Mouse (Mus musculus): ENCODE results near the gene Tph1. TPM values are rescaled to one million over a fixed set of nuclear protein-coding genes. Genes with fewer than 3 reads are reported as not detected.

Gene Tph1
- total and polyA plus RNA-seq, 2 experiments: not detected

GRCm38 (mm10) chr7:46606391-46607030 is 65.8 kb downstream of the Tph1 start:
- no peak overlapping the region for H3K27ac ChIP-seq (replicated peaks; ENCODE audit: insufficient read depth, low read depth, low read length)
- TF ChIP-seq POLR2A (IDR thresholded peaks at IDR 0.05; ENCODE audit: extremely low read depth, insufficient read depth, low read length) (no peak), CTCF (IDR thresholded peaks at IDR 0.05; ENCODE audit: low read depth, low read length) (peak; percentile 97)
- no peaks in the 10 kb centered on the region for H3K79me2 ChIP-seq (ENCODE audit: control insufficient read depth, insufficient read depth, low read length)
- H3K4me3 ChIP-seq (ENCODE audit: insufficient read depth, low read depth, low read length): no peak overlapping the region
- no peak overlapping the region for H3K9ac ChIP-seq (ENCODE audit: low read depth, low read length)
- H3K4me1 ChIP-seq (ENCODE audit: control insufficient read depth, insufficient read depth, low read length): no peaks in the 10 kb centered on the region
- WGBS: 63% methylated on average over 7 of the region's 7 CpGs
- DNase-seq (ENCODE audit: extremely low read depth, low read depth, low spot score): peak; percentile 53
- no peaks in the 10 kb centered on the region for H3K36me3 ChIP-seq (ENCODE audit: control insufficient read depth, insufficient read depth, low read length)
- H3K27me3 ChIP-seq (ENCODE audit: control insufficient read depth, insufficient read depth, low read length): no peaks in the 10 kb centered on the region

- Histone ChIP-seq H3K9ac (ENCODE audit: low read depth, low read length) (no peak overlapping the region), H3K4me1 (ENCODE audit: control insufficient read depth, insufficient read depth, low read length) (no peaks in the 10 kb centered on the region), H3K27me3 (ENCODE audit: control insufficient read depth, insufficient read depth, low read length) (no peaks in the 10 kb centered on the region), H3K36me3 (ENCODE audit: control insufficient read depth, insufficient read depth, low read length) (no peaks in the 10 kb centered on the region), H3K4me3 (ENCODE audit: insufficient read depth, low read depth, low read length) (no peak overlapping the region), H3K79me2 (ENCODE audit: control insufficient read depth, insufficient read depth, low read length) (no peaks in the 10 kb centered on the region), H3K27ac (replicated peaks; ENCODE audit: insufficient read depth, low read depth, low read length) (no peak overlapping the region)
- no peak for DNase-seq (ENCODE audit: extremely low read depth, low read depth, low spot score)
- TF ChIP-seq CTCF (IDR thresholded peaks at IDR 0.05; ENCODE audit: low read depth, low read length): no peak
- WGBS: 85% methylated on average over 7 of the region's 7 CpGs
Observed at GRCm38 (mm10) chr7:46603051-46603450, 69.3 kb downstream of the Tph1 start.

DNA sequence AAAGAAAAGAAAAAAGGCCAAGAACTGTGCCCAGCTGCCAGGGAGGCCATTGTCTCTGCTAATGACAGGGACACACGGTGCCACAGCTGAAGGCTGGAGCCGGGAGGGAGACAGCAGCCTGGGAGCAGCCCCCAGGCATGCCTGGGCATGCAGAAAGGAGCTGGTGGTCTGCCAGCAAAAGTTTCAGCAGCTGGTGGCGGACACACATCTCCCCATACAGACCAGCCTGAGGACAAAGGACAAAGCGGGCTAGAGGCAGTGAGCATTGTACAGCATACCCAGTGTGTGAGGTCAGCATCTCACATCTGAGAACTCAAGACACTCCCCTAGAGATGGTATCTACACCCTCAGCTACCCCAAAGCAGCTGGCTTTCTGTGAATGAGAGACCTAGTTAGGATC is 70.3 kb downstream of the Tph1 start:
- no peak overlapping the region for H3K9ac ChIP-seq (ENCODE audit: low read depth, low read length)
- TF ChIP-seq POLR2A (IDR thresholded peaks at IDR 0.05; ENCODE audit: extremely low read depth, insufficient read depth, low read length) (no peak), CTCF (IDR thresholded peaks at IDR 0.05; ENCODE audit: low read depth, low read length) (no peak)
- no peaks in the 10 kb centered on the region for H3K79me2 ChIP-seq (ENCODE audit: control insufficient read depth, insufficient read depth, low read length)
- DNase-seq (ENCODE audit: extremely low read depth, low read depth, low spot score): no peak
- no peak overlapping the region for H3K4me3 ChIP-seq (ENCODE audit: insufficient read depth, low read depth, low read length)
- 87% methylated on average over 4 of the region's 4 CpGs for WGBS
- H3K27me3 ChIP-seq (ENCODE audit: control insufficient read depth, insufficient read depth, low read length): no peaks in the 10 kb centered on the region
- no peaks in the 10 kb centered on the region for H3K4me1 ChIP-seq (ENCODE audit: control insufficient read depth, insufficient read depth, low read length)
- no peaks in the 10 kb centered on the region for H3K36me3 ChIP-seq (ENCODE audit: control insufficient read depth, insufficient read depth, low read length)
- no peak overlapping the region for H3K27ac ChIP-seq (replicated peaks; ENCODE audit: insufficient read depth, low read depth, low read length)

GRCm38 (mm10) chr7:46601097-46601496 is 71.2 kb downstream of the Tph1 start:
- no peak for DNase-seq (ENCODE audit: extremely low read depth, low read depth, low spot score)
- Histone ChIP-seq H3K27ac (replicated peaks; ENCODE audit: insufficient read depth, low read depth, low read length) (no peak overlapping the region), H3K79me2 (ENCODE audit: control insufficient read depth, insufficient read depth, low read length) (no peaks in the 10 kb centered on the region), H3K9ac (ENCODE audit: low read depth, low read length) (no peak overlapping the region), H3K4me1 (ENCODE audit: control insufficient read depth, insufficient read depth, low read length) (no peaks in the 10 kb centered on the region), H3K36me3 (ENCODE audit: control insufficient read depth, insufficient read depth, low read length) (no peaks in the 10 kb centered on the region), H3K4me3 (ENCODE audit: insufficient read depth, low read depth, low read length) (no peak overlapping the region), H3K27me3 (ENCODE audit: control insufficient read depth, insufficient read depth, low read length) (no peaks in the 10 kb centered on the region)
- no peak for TF ChIP-seq POLR2A (IDR thresholded peaks at IDR 0.05; ENCODE audit: extremely low read depth, insufficient read depth, low read length)
- no peak for TF ChIP-seq CTCF (IDR thresholded peaks at IDR 0.05; ENCODE audit: low read depth, low read length)
- WGBS: 78% methylated on average over 5 of the region's 5 CpGs

DNA sequence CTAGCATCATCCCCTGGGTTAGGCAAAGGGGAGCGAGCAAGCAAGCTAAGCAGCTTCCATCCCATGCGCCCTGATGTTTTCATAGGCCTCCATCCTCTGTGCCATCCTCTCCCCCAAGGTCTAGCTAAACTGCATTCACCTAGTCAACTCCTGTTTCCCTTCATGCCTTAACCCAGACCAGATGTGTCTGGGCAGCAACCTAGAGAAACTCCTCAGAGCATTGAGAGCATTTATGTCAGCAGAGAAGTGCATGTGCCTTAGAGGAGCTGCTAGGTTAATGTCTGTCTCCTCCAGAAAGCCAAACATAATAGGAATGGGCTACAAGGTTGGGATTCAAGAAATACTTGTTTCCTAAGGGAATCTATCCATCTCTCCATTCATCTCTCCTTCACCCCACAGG is 75.3 kb downstream of the Tph1 start:
- no peaks in the 10 kb centered on the region for H3K27me3 ChIP-seq (ENCODE audit: control insufficient read depth, insufficient read depth, low read length)
- no peak for TF ChIP-seq POLR2A (IDR thresholded peaks at IDR 0.05; ENCODE audit: extremely low read depth, insufficient read depth, low read length)
- no peak for TF ChIP-seq CTCF (IDR thresholded peaks at IDR 0.05; ENCODE audit: low read depth, low read length)
- no peak overlapping the region for H3K9ac ChIP-seq (ENCODE audit: low read depth, low read length)
- no peak overlapping the region for H3K27ac ChIP-seq (replicated peaks; ENCODE audit: insufficient read depth, low read depth, low read length)
- H3K4me3 ChIP-seq (ENCODE audit: insufficient read depth, low read depth, low read length): no peak overlapping the region
- WGBS: 98% methylated on average over 2 of the region's 2 CpGs
- no peaks in the 10 kb centered on the region for H3K4me1 ChIP-seq (ENCODE audit: control insufficient read depth, insufficient read depth, low read length)
- no peak for DNase-seq (ENCODE audit: extremely low read depth, low read depth, low spot score)
- no peaks in the 10 kb centered on the region for H3K79me2 ChIP-seq (ENCODE audit: control insufficient read depth, insufficient read depth, low read length)
- no peaks in the 10 kb centered on the region for H3K36me3 ChIP-seq (ENCODE audit: control insufficient read depth, insufficient read depth, low read length)

Other genes starting within 250 kb of the Tph1 start
- 4.9 and 6.6 TPM in 2 replicates for gene Sergef, start 32.7 kb downstream of the Tph1 start, total RNA-seq (2014; rRNA removed)
- gene Sergef, start 32.7 kb downstream of the Tph1 start, polyA plus RNA-seq (2012; rRNA removed): 5.4 and 7.5 TPM in 2 replicates
- 2.8 and 2.9 TPM in 2 replicates for gene Saal1, start 38.1 kb upstream of the Tph1 start, total RNA-seq (2014; rRNA removed)
- 2.5 and 2.7 TPM in 2 replicates for gene Saal1, start 38.1 kb upstream of the Tph1 start, polyA plus RNA-seq (2012; rRNA removed)
- 7.8 and 10.1 TPM in 2 replicates for gene Saa3, start 43.2 kb upstream of the Tph1 start, total RNA-seq (2014; rRNA removed)
- 3.5 and 3.8 TPM in 2 replicates for gene Saa3, start 43.2 kb upstream of the Tph1 start, polyA plus RNA-seq (2012; rRNA removed)
- 74.2 and 103 TPM in 2 replicates for gene Saa4, start 60.1 kb upstream of the Tph1 start, total RNA-seq (2014; rRNA removed)
- 80.9 and 90.4 TPM in 2 replicates for gene Saa4, start 60.1 kb upstream of the Tph1 start, polyA plus RNA-seq (2012; rRNA removed)
- gene Saa1, start 70.4 kb upstream of the Tph1 start, total RNA-seq (2014; rRNA removed): 18.9 and 23.7 TPM in 2 replicates
- gene Saa1, start 70.4 kb upstream of the Tph1 start, polyA plus RNA-seq (2012; rRNA removed): 22.0 and 30.0 TPM in 2 replicates
- 16.0 and 25.5 TPM in 2 replicates for gene Saa2, start 79.3 kb upstream of the Tph1 start, total RNA-seq (2014; rRNA removed)
- 12.5 and 13.3 TPM in 2 replicates for gene Saa2, start 79.3 kb upstream of the Tph1 start, polyA plus RNA-seq (2012; rRNA removed)
- gene Hps5, start 123.5 kb upstream of the Tph1 start, total RNA-seq (2014; rRNA removed): 11.3 and 11.8 TPM in 2 replicates
- 7.3 and 9.0 TPM in 2 replicates for gene Hps5, start 123.5 kb upstream of the Tph1 start, polyA plus RNA-seq (2012; rRNA removed)
- 30.9 and 33.2 TPM in 2 replicates for gene Gtf2h1, start 123.6 kb upstream of the Tph1 start, total RNA-seq (2014; rRNA removed)
- gene Gtf2h1, start 123.6 kb upstream of the Tph1 start, polyA plus RNA-seq (2012; rRNA removed): 6.3 and 6.7 TPM in 2 replicates
- gene Ldha, start 168.9 kb upstream of the Tph1 start, total RNA-seq (2014; rRNA removed): 442 and 520 TPM in 2 replicates
- 594 and 718 TPM in 2 replicates for gene Ldha, start 168.9 kb upstream of the Tph1 start, polyA plus RNA-seq (2012; rRNA removed)
- not detected in 2 replicates for gene Ldhc, start 188.7 kb upstream of the Tph1 start, total RNA-seq (2014; rRNA removed)
- gene Ldhc, start 188.7 kb upstream of the Tph1 start, polyA plus RNA-seq (2012; rRNA removed): not detected in 2 replicates
- 19.5 and 20.3 TPM in 2 replicates for gene Tsg101, start 247.4 kb upstream of the Tph1 start, total RNA-seq (2014; rRNA removed)
- 33.4 and 43.6 TPM in 2 replicates for gene Tsg101, start 247.4 kb upstream of the Tph1 start, polyA plus RNA-seq (2012; rRNA removed)